Mouse (Mus musculus) c-Kit-positive CD71-positive TER-119-negative erythroid progenitor cells, embryonic 14.5 days (primary cell): ENCODE data around the gene P3h2.

ENCODE experiments used
- DNase-seq: peaks from one replicate; pipeline ENCODE4 v3.0.0-alpha.2; 2013; ENCODE audit warnings: low read depth

The P3h2 gene

GRCm38 (mm10) chr16:26105115-26105974 lies at the start of gene P3h2:
TSS of gene P3h2 (minus strand) at chr16:26105784.
- DNase-seq, result no peak

- no peak for DNase-seq
Observed at GRCm38 (mm10) chr16:26152258-26152657, 46.7 kb upstream of the P3h2 start.

GRCm38 (mm10) chr16:26150943-26151342 lies 45.4 kb upstream of the P3h2 start:
- no peak for DNase-seq

GRCm38 (mm10) chr16:26146853-26147252 lies 41.3 kb upstream of the P3h2 start:
- no peak for DNase-seq

GRCm38 (mm10) chr16:26131126-26131525 lies 25.5 kb upstream of the P3h2 start:
- DNase-seq, result no peak

GRCm38 (mm10) chr16:26106618-26107017 lies 1.0 kb upstream of the P3h2 start:
- no peak for DNase-seq

GRCm38 (mm10) chr16:26106041-26106617 lies 545 bp upstream of the P3h2 start:
- DNase-seq, result no peak

- DNase-seq, result no peak
Observed at GRCm38 (mm10) chr16:26104274-26104673, 1.3 kb downstream of the P3h2 start.

- DNase-seq, result no peak
Observed at GRCm38 (mm10) chr16:26102856-26103255, 2.7 kb downstream of the P3h2 start.

GRCm38 (mm10) chr16:26100167-26100566 lies 5.4 kb downstream of the P3h2 start:
- no peak for DNase-seq

- DNase-seq, result no peak
Observed at GRCm38 (mm10) chr16:26095696-26096284, 9.8 kb downstream of the P3h2 start.

- no peak for DNase-seq
Observed at GRCm38 (mm10) chr16:26093888-26094287, 11.7 kb downstream of the P3h2 start.

- no peak for DNase-seq
Observed at GRCm38 (mm10) chr16:26088976-26089375, 16.6 kb downstream of the P3h2 start.

- DNase-seq, result no peak
Observed at GRCm38 (mm10) chr16:26088240-26088639, 17.3 kb downstream of the P3h2 start.

- no peak for DNase-seq
Observed at GRCm38 (mm10) chr16:26086955-26087354, 18.6 kb downstream of the P3h2 start.

GRCm38 (mm10) chr16:26085160-26085559 lies 20.4 kb downstream of the P3h2 start:
- DNase-seq, result no peak

GRCm38 (mm10) chr16:26082831-26083230 lies 22.8 kb downstream of the P3h2 start:
- no peak for DNase-seq

GRCm38 (mm10) chr16:26082391-26082790 lies 23.2 kb downstream of the P3h2 start:
- no peak for DNase-seq

GRCm38 (mm10) chr16:26078923-26079351 lies 26.6 kb downstream of the P3h2 start:
- no peak for DNase-seq

- no peak for DNase-seq
Observed at GRCm38 (mm10) chr16:26078100-26078422, 27.5 kb downstream of the P3h2 start.

GRCm38 (mm10) chr16:26077246-26078099 lies 28.1 kb downstream of the P3h2 start:
- no peak for DNase-seq

- no peak for DNase-seq
Observed at GRCm38 (mm10) chr16:26075063-26075462, 30.5 kb downstream of the P3h2 start.
